Mouse (Mus musculus): ENCODE data around the gene Hoxb1.

The Hoxb1 gene

DNA sequence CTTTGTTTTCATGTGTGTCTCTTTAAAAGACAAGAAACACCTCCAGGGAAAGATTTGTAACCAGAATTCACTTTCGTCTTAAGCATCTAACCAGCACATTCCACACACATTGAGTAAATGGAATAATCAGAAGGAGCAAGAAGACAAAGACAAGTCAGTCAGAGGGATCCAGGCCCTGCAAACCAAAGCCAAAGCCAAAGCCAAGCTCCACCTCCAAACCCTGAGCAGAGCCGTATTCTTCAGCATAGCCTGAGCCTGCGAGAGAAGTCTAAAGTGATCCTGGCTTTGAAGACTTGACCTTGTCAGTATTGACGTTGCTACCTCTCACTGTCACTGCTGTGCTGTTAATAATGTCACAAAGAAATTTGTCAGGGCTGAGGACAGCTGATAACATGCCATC, 40.0 kb downstream of the Hoxb1 start:
- DNase-seq: no peak

DNA sequence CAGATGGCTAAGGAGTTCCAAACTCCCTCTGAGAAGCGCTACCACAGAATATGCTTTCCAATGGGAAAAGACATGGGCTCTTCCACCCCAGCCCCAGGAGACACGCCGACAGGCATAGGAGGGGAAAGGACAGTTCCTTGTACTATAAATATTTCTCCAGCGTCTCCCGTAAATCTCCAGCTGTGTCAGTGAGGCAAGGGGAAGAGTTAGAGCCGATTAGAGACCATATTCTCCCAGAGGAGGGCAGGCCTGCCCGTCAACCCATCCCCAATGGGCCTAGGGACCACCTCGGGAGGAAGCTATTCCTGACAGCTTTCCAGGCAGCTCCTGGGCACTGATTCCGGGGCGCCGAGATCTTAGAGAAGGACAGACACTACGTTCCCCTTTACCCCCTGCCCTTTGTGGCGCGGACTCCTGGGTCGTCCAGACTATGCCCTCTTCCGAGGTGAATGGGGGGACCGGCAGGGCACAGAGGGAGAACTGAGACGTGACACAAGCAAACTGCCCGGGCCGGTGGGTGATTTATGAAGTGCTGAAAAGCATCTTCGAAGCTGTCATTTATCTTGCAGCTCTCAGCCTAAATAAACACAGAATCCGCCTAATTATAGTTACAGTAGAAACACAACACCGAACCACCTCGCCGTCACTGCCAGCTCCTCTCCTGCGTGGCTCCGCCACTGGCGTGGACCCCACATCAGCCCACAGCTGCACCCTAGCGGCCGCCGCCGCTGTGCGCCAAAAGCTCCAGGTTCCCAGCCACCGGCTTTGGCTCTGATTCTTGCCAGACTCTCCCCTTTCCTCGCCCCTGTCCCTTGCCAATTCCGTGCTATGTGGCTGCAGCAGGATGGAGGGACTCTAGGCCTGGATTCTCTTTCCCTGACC, 41.9 kb downstream of the Hoxb1 start:
- DNase-seq: peak; percentile 91

DNA sequence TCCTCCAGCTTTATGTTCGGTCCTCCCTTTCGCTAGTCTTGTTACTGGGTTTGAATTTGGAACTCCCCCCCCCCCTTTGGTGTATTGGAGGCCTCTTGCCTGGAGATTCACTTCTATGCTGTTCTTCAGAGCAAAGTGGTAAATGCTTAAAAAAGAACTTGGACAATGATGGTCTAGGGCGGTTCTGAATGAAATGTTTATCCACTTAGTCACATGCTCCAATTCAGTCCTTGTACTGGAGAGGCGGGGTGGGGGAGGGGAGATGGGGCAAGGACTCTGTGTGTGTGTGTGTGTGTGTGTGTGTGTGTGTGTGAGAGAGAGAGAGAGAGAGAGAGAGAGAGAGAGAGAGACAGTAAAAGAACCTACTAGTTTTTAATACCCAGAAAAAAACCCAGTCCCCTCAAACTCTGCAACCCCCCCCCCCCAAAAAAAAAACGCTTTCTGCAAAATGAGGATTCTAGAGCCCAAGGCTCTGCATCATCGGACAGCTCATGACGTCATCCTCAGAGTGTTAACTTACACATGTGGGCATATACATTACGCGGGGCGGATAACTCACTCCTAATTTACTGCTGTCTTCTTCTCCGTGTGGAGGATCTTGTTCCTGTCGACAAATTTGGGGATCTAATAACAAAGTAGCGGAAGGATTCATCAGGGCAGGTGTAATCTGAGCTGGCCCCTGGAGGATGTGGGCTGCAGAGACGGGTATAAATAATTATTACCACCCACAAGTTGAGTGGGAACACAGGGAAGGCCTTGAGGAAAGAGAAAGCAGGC, 42.9 kb downstream of the Hoxb1 start:
- DNase-seq: no peak

DNA sequence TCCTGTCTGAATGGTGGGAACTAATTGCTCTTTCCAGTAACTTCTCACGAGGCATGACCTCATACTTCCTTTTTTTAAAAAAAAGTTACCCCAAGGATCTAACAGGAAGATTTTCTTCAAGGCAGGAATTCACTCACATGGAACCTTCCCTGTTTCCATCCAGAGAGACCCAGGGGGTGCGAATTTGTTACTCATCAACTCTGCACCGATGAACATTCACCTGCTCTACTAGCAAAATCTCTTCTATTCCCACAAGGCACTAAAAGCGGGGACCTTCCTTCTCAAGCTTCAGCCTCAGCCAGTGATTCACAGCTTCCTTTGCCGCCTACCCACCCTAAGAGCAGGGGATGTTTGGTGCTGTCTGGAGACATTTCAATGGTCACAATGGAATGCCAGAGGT, 45.5 kb downstream of the Hoxb1 start:
- peak; percentile 72 for DNase-seq

DNA sequence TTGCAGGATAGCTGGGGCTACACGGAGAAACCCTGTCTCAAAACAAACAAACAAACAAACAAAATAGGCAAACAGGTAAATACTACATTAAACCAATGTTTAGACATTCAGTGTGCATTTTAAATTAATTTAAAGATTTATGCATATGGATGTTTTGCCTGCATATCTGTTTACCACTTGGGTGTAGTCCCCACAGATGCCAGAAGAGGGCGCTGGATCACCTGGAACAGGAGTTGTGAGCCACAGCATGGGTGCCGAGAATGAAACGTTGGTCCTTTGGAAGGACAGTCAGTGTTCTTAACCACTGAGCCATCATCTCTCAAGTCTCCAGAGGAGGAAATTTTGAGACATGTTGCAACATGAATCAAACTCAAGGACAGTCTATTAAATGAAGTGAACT, 46.4 kb downstream of the Hoxb1 start:
- no peak for DNase-seq

DNA sequence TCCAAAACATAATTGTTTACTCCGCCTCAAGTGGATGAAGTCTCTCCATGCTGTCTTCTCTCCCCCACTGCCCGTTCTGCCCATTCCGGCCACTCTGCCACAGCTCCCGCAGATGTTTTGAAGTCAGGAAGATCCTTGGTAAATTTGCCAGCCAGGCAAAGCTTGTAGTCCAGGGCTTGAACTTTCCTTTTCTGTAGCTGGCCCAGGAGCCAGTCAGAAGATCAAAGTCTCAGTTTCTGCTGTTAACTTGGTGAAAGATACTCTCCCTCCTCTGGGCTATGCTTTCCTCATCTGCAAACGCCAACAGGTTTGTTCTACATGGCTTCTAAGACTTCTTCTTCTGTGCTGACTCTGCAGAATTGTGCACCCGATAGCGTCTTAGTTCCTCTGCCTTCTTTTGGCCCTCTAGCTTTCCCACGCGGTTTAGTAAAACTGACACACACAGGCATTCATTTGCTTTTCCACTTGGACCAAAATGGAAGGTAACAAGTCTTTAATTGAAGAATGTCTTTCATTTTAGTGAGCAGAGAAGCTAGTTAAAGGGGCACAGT, 47.5 kb downstream of the Hoxb1 start:
- DNase-seq: no peak

DNA sequence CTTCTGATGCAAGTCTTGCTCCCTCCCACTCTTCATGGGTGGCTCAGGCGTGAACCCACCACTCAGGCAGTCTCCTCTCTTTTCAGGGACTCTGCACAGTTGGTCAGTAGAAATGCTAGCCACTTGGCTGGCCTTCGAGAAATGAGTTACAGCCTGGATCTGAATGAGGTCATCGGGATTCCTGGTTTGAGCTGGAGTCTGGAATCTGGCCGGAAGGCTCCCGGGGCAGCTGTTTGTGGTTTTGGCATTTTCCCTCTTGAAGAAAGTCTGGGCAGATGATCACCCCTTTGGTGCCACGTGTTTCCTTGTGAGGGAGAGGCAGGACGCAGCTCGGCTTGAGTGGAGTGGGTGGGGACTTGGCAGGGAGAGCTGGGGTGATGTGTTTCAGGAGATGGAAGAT, 48.0 kb downstream of the Hoxb1 start:
- DNase-seq: peak; percentile 90

DNA sequence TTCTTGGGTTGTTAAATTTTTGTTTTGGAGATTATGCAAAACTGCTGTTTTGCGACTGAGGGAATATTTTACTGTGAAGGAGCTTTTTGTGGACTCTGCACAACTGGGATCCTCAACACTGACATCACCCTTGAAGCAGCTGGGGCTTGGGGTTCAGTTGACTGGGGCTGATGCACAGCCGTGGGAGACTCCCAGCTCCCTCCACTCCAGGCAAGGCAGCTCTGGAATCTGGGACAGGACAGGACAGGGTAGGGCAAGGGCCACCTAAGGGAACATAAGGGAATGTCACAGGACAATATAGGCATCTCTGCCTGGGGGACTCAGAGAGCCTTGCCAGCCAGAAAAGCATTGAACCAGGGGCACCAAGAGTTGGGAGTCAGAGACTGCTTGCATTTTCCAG, 48.5 kb downstream of the Hoxb1 start:
- DNase-seq: no peak
